Mouse (Mus musculus): Measurements from ENCODE around the gene Cldn5.
A peak's percentile ranks its signal among the peaks of the same experiment; 100 is the strongest.

DNA sequence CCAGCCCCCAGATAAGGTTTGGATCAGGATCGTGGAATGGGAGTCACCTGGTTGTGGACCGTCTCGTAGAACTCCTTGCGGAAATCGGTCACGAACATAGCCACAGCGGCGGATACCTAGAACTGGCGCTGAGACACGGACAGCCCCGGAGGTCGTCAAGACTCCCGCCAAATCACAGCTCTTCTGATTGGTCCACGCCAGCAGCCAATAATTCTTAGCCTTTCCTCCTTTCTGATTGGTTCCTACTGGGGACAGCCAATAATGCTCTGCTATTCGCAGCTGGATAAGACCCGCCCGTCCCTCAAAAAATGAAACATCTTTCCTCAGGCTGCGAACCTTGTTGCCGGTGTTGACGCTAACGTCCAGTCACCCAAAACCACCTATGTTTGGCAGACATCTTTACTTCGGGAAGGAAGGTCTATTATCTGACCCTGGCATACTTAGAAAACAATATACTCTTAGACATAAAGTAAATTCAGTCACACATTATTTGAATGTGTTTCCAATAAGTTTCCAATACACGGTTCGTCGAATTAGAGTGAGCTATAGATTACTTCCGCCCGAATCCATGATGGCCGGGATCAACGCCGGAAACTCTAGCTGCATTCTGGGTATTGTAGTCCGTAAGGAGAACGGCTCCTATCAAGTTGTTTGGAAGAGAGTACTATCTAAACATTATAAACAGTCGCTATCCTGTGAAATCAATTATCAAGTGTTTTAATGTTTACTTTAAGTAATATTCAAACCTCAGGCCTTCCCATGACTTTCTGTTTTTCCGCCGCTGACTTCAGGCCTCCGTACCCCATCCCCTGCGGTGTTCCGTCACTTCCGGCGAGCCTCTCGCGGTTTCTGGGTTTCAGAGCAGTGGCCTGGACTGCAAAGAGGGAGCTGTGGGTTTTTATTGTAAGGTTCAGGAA, 35.1 kb downstream of the Cldn5 start, which contains the start of the genes Ufd1 and Cdc45:
- TF ChIP-seq POLR2A (IDR thresholded peaks at IDR 0.05; ENCODE audit: low read depth, low read length) (peak; percentile 77), CTCF (IDR thresholded peaks at IDR 0.05; ENCODE audit: borderline replicate concordance, insufficient read depth, low read length) (no peak)
